Mouse (Mus musculus) spleen, adult 2 months (tissue): ENCODE measurements at regions not wholly inside any gene's neighbourhood (a gene's known extent, or its start where the extent isn't known, plus 50 kb on each side); places are given as distances from the start of the nearest gene placed in this dataset.

Source experiments
- DNase-seq, 2 experiments: peaks; one replicate each; pipeline versions ENCODE4 v3.0.0 to v3.0.0-alpha.2; 2012 to 2021; ENCODE audit warnings: low spot score in 2 of 2, low read depth in 1 of 2
- H3K27ac ChIP-seq: fragments of 200-500 bp; 2 replicates; pipeline ENCODE4 v1.5.1; 2012; ENCODE audit warnings: low read length, inconsistent platforms; ENCODE audit not compliant: insufficient read depth
- H3K27me3 ChIP-seq: fragments of 200-500 bp; 2 replicates; pipeline ENCODE4 v1.6.1; 2012; ENCODE audit warnings: mild to moderate bottlenecking, moderate library complexity, low read length, inconsistent platforms; ENCODE audit not compliant: control insufficient read depth, insufficient read depth
- H3K36me3 ChIP-seq: fragments of 200-500 bp; 2 replicates; pipeline ENCODE4 v1.6.1; 2012; ENCODE audit warnings: mild to moderate bottlenecking, low read length, inconsistent platforms; ENCODE audit not compliant: control insufficient read depth, insufficient read depth
- H3K4me1 ChIP-seq: fragments of 200-500 bp; 2 replicates; pipeline ENCODE4 v1.6.1; 2011; ENCODE audit warnings: inconsistent platforms; ENCODE audit not compliant: control insufficient read depth, insufficient read depth, insufficient read length
- H3K4me3 ChIP-seq: fragments of 200-500 bp; 2 replicates; pipeline ENCODE4 v1.5.1; 2011; ENCODE audit warnings: mild to moderate bottlenecking, inconsistent platforms; ENCODE audit not compliant: insufficient read depth, insufficient read length; ENCODE audit errors: extremely low read depth
- CTCF ChIP-seq: fragments of 200-500 bp; IDR thresholded peaks from 2 replicates; pipeline ENCODE4 v1.5.1; 2011; ENCODE audit warnings: mild to moderate bottlenecking, inconsistent platforms; ENCODE audit not compliant: insufficient read depth, insufficient read length, insufficient replicate concordance; ENCODE audit errors: extremely low read depth
- POLR2A ChIP-seq: fragments of 200-500 bp; IDR thresholded peaks from 2 replicates; pipeline ENCODE4 v1.6.1; 2011; ENCODE audit warnings: low read depth, low read length, inconsistent platforms
- WGBS: fragments of 180-500 bp; shearing (Covaris S2); methylation state at CpG from one replicate; pipeline ENCODE4 v1.1.7; 2018; 5-methylcytosine and 5-hydroxymethylcytosine counted together

DNA sequence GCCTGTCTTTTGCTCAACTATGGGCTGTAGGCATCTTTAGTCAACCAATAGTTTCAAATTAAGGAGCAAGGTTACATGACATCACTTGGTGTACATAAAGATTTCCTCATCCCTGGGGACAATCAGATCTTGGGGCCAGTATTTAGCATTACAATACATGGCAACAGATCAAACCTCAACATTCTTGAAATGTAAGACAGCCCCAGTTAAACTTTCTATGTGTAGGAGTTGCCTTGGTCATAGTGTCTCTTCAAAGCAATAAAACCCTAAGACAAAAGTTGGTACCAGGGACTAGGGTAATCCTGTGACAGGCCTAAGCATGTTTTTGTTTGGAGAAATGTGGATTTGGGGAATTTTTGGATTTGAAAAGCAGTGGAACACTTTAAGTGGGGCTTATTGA is 338.3 kb downstream of the Lpin1 start:
- Histone ChIP-seq H3K4me3 (no peak overlapping the region), H3K36me3 (no peaks in the 10 kb centered on the region), H3K4me1 (no peaks in the 10 kb centered on the region), H3K27me3 (no peaks in the 10 kb centered on the region), H3K27ac (no peak overlapping the region)
- TF ChIP-seq POLR2A (no peak), CTCF (no peak)
- no peak for DNase-seq

DNA sequence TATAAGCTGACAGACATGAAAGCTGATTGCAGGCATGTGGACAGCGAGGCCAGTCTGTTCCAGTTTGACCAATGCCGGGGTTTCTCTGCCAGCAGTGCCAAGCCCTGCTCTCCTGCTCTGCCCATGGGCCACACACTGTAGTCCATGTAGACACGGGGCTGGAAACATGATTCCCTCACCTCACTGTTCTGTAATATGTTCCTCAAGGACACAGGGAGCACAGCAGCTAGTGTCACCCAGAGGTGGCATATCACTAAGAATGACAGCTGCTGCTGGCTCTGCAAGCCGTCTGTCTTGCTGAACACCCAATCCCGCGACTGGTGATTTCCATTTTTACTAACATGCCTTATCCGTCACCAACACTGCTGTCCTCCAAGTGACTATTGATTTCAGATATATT is 339.9 kb downstream of the Lpin1 start:
- TF ChIP-seq POLR2A (no peak), CTCF (no peak)
- Histone ChIP-seq H3K27me3 (no peaks in the 10 kb centered on the region), H3K36me3 (no peaks in the 10 kb centered on the region), H3K4me1 (no peaks in the 10 kb centered on the region), H3K27ac (no peak overlapping the region), H3K4me3 (no peak overlapping the region)
- WGBS = 90% methylated on average over 7 of the region's 7 CpGs
- no peak for DNase-seq

DNA sequence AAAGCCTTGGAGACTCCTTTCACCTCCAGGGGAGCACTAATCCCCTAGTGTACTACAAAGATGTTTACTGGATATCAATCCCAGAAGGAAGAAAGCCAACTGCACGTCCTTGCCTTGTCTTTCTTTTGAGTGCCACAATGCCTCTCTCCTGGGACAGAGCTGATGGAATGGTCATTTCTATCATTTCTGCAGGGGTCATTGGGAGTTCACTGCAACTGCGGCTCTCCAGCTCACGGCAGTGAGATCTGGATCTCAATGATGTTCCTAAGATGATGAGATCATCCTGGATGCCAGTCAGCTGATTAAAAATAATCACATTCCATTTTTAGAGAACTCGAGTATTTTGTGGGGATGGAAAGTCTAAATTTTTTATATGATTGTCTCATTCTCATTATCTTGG is 341.1 kb downstream of the Lpin1 start:
- no peaks in the 10 kb centered on the region for H3K4me1 ChIP-seq
- H3K36me3 ChIP-seq = no peaks in the 10 kb centered on the region
- H3K4me3 ChIP-seq = no peak overlapping the region
- H3K27me3 ChIP-seq = no peaks in the 10 kb centered on the region
- no peak overlapping the region for H3K27ac ChIP-seq
- WGBS = 82% methylated on average over 4 of the region's 4 CpGs
- TF ChIP-seq POLR2A = no peak
- no peak for TF ChIP-seq CTCF
- no peak for DNase-seq

DNA sequence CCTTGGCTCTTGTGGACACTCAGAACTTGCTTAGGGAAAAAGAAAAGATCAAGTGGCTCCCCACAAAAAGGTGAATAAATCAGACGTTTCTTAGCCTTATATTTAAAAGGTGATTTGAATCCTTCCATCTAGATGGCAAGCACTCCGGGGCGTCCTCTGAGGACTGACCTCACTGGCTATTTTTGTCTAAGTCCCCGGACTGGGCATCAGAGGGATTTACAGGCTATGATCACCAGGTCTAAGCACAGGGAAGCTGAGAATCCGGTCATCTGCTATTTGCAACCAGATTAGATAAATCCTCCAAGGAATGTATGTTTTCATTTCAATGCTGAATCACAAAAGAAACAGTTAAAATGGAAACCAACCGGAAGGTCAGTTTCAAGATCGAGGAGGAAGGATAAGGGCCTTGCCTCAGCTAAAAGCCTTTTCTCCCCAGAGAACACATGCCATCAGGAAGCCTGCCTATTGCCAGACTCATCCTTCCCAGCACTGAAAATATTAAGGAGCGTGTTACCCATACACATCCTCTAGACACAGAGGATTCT is 342.1 kb downstream of the Lpin1 start:
- Histone ChIP-seq H3K4me3 (no peak overlapping the region), H3K27me3 (no peaks in the 10 kb centered on the region), H3K27ac (no peak overlapping the region), H3K36me3 (no peaks in the 10 kb centered on the region), H3K4me1 (no peaks in the 10 kb centered on the region)
- TF ChIP-seq CTCF (no peak), POLR2A (no peak)
- DNase-seq = no peak
- 80% methylated on average over 8 of the region's 8 CpGs for WGBS

DNA sequence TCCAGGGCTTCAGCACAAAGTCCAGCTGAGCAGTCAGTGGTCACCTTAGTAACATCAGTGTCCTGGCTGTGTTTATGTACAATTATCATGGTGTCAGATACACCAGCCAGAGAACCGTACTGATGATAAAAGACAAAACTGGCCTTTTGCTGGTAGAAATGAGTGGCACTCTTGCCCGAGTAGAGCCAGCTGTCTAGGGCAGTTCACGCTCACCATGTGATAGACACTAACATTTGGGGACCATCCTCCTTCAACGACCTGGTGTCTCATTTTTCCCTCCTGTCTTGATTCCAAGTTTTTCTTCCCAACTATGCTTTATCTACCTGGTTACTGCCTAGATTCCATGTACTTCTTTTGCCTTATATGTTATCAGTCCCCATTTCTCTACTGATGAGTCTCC is 349.3 kb downstream of the Lpin1 start:
- no peak for DNase-seq
- Histone ChIP-seq H3K36me3 (no peaks in the 10 kb centered on the region), H3K27ac (no peak overlapping the region), H3K4me1 (no peaks in the 10 kb centered on the region), H3K27me3 (no peaks in the 10 kb centered on the region), H3K4me3 (no peak overlapping the region)
- TF ChIP-seq POLR2A (no peak), CTCF (no peak)
- 88% methylated on average over 4 of the region's 4 CpGs for WGBS

DNA sequence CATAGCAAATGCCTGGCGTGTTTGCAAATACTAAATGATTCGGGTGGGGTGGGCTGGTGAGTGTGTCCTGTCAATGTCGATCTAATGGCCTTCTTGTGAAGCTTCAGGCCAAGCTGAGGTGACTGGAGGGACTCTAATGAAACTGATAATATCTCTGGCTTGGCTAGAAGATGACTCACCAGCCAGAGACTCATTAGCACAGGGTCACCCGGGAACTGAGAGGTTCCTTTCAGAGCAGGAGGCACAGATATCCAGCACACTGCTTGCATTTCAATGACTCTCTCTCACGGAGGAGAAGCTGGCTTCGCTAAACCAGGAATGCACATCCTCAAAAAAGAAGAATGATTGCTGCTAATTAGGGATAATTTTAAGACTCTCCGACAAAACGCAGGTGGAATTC is 349.8 kb downstream of the Lpin1 start:
- DNase-seq = no peak
- 70% methylated on average over 8 of the region's 8 CpGs for WGBS

DNA sequence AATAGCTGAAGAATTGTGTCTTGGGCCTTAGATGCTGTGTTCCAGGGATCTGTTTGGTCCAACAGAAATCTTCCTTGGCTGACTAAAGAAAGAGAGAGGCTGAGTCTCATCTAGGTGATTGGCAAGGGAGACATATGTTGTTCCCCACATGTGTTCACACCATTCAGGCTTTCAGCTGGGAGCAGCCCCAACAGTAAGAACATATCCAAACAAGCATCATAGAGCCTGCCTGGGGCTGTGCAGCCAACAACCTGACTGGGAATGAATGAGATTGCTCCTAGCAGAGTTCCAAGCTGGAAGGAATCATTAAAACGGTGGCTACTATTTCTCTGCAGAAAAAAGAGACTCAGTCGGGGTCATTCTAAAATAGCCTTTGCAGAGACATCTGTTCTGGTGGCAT is 350.3 kb downstream of the Lpin1 start:
- Histone ChIP-seq H3K27me3 (no peaks in the 10 kb centered on the region), H3K36me3 (no peaks in the 10 kb centered on the region), H3K27ac (no peak overlapping the region), H3K4me3 (no peak overlapping the region), H3K4me1 (no peaks in the 10 kb centered on the region)
- WGBS = 83% methylated on average over 2 of the region's 2 CpGs
- no peak for DNase-seq
- TF ChIP-seq POLR2A (no peak), CTCF (no peak)

More for the DNA sequence above, 349.8 kb downstream of the Lpin1 start:
- Histone ChIP-seq H3K4me1 (no peaks in the 10 kb centered on the region), H3K36me3 (no peaks in the 10 kb centered on the region), H3K27ac (no peak overlapping the region), H3K4me3 (no peak overlapping the region), H3K27me3 (no peaks in the 10 kb centered on the region)
- TF ChIP-seq CTCF = no peak
- no peak for TF ChIP-seq POLR2A
